Mouse (Mus musculus) midbrain, postnatal 0 days (tissue): Measurements from ENCODE around the gene Kpna7. TPM values are rescaled to one million over a fixed set of nuclear protein-coding genes. Genes with fewer than 3 reads are reported as not detected.

Experiments used
- ATAC-seq: fragments of 200-750 bp; cut with Nextera tagmentation; 2 replicates; pipeline ENCODE4 v1.8.0; 2017; ENCODE audit warnings: moderate number of reproducible peaks, mild to moderate bottlenecking, moderate TSS enrichment, moderate library complexity; ENCODE audit not compliant: low FRiP score
- DNase-seq: peaks from one replicate; pipeline ENCODE4 v3.0.0-alpha.2; 2015; ENCODE audit warnings: low spot score
- H3K27ac ChIP-seq: fragments of 300-500 bp; sonication (generic); 2 replicates; pipeline ENCODE4 v1.5.1; 2014; ENCODE audit warnings: low read depth, mild to moderate bottlenecking, low read length, mixed read lengths
- H3K27me3 ChIP-seq: fragments of 300-500 bp; sonication (generic); 2 replicates; pipeline ENCODE4 v1.6.1; 2014; ENCODE audit warnings: low read length, control low read depth, mixed read lengths; ENCODE audit not compliant: insufficient read depth
- H3K36me3 ChIP-seq: fragments of 300-500 bp; sonication (generic); 2 replicates; pipeline ENCODE4 v1.6.1; 2014; ENCODE audit warnings: low read length, control low read depth, mixed read lengths; ENCODE audit not compliant: insufficient read depth
- H3K4me1 ChIP-seq: fragments of 300-500 bp; sonication (generic); 2 replicates; pipeline ENCODE4 v1.6.1; 2014; ENCODE audit warnings: mild to moderate bottlenecking, control low read depth, antibody characterized with exemption, low read length, mixed read lengths; ENCODE audit not compliant: insufficient read depth
- H3K4me2 ChIP-seq: fragments of 300-500 bp; sonication (generic); 2 replicates; pipeline ENCODE4 v1.6.1; 2014; ENCODE audit warnings: low read depth, mild to moderate bottlenecking, low read length, mixed read lengths; ENCODE audit not compliant: poor library complexity, severe bottlenecking
- H3K4me3 ChIP-seq: fragments of 300-500 bp; sonication (generic); 2 replicates; pipeline ENCODE4 v1.5.1; 2014; ENCODE audit warnings: low read depth, mild to moderate bottlenecking, low read length, moderate library complexity
- H3K9ac ChIP-seq: fragments of 300-500 bp; sonication (generic); replicated peaks from 2 replicates; pipeline ENCODE4 v1.6.1; 2014; ENCODE audit warnings: mild to moderate bottlenecking, low read length, moderate library complexity, mixed read lengths; ENCODE audit not compliant: poor library complexity, severe bottlenecking
- H3K9me3 ChIP-seq: fragments of 300-500 bp; sonication (generic); 2 replicates; pipeline ENCODE4 v1.6.1; 2016; ENCODE audit warnings: low read length, control low read depth
- CTCF ChIP-seq: IDR thresholded peaks from 2 replicates; pipeline ENCODE4 v1.5.1; 2016; ENCODE audit warnings: antibody characterized with exemption, mild to moderate bottlenecking
- WGBS: fragments of 180-500 bp; shearing (Covaris S2); extraction: QIAGEN DNeasy Blood & Tissue Kit; methylation state at CpG from one replicate; pipeline ENCODE4 v1.1.7; 2014; 5-methylcytosine and 5-hydroxymethylcytosine counted together
- polyA plus RNA-seq: library from polyadenylated mRNA; unstranded; fragments of >200 nt; fragmentation: Nextera tagmentation; extraction: Ambion mirVana; gene quantifications from 2 replicates; pipeline ENCODE4 v1.2.1, GENCODE M21; 2015
- total RNA-seq: library from RNA; depleted of rRNA; stranded (reverse); fragments of >200 nt; gene quantifications from 2 replicates; pipeline ENCODE4 v1.2.3, GENCODE M21; 2014

Gene Kpna7
- total and polyA plus RNA-seq, 2 experiments from 2014 or later, result not detected

- no peak overlapping the region for H3K4me3 ChIP-seq
- peaks cover 34% of the 10 kb centered on the region for H3K36me3 ChIP-seq
- WGBS, result 94% methylated on average over 9 of the region's 9 CpGs
Measured at GRCm38 (mm10) chr5:145126580-145126979, 42.8 kb upstream of the Kpna7 start.

DNA sequence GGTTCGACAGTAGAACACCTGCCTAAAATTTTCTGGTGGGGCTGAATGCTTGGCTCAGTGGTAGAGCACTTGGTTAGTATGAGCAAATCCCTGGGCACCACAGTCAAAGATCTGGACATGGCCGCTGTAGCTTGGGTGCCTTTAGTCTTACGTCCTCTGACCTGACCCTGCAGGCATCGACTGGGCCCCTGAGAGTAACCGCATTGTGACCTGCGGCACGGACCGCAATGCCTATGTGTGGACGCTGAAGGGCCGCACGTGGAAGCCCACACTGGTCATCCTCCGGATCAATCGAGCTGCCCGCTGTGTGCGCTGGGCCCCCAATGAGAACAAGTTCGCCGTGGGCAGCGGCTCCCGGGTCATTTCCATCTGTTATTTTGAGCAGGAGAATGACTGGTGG is 39.6 kb upstream of the Kpna7 start:
- ATAC-seq (no peak), DNase-seq (no peak)
- Histone ChIP-seq H3K27ac (no peak overlapping the region), H3K4me2 (no peak overlapping the region), H3K4me1 (no peaks in the 10 kb centered on the region), H3K9ac (no peak overlapping the region), H3K27me3 (no peaks in the 10 kb centered on the region), H3K4me3 (no peak overlapping the region), H3K36me3 (peaks cover 12% of the 10 kb centered on the region), H3K9me3 (no peaks in the 10 kb centered on the region; the same call in 1 of the 2 replicates)
- WGBS, result 94% methylated on average over 19 of the region's 19 CpGs
- no peak for TF ChIP-seq CTCF

More at GRCm38 (mm10) chr5:145126580-145126979, 42.8 kb upstream of the Kpna7 start:
- no peak overlapping the region for H3K9ac ChIP-seq
- ATAC-seq (no peak), DNase-seq (no peak)
- no peak for TF ChIP-seq CTCF
- no peak overlapping the region for H3K4me2 ChIP-seq
- no peaks in the 10 kb centered on the region for H3K4me1 ChIP-seq
- H3K9me3 ChIP-seq, result no peaks in the 10 kb centered on the region
- no peak overlapping the region for H3K27ac ChIP-seq
- no peaks in the 10 kb centered on the region for H3K27me3 ChIP-seq

DNA sequence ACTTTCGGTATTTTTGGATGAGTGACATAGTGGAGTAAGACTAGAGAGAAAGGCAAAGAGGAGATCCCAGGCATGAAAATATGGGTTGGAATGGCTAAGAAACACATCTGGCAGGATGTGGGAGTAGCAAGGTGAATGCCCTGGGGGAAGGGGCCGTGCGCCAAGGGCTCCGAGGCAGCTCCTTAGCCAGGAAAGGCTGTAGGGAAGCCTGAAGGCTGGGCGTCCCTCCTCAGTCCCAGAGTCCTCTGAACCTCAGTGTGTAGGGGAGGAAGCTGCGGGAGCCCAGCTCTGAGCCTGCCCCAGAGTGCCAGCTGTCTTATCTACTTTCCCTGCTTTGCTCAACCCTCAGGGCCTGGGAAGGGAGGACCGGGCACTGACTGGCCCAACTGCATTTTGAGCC is 37.1 kb upstream of the Kpna7 start:
- no peak for DNase-seq
- no peak for TF ChIP-seq CTCF
- Histone ChIP-seq H3K9me3 (no peaks in the 10 kb centered on the region; the same call in 1 of the 2 replicates), H3K27ac (no peak overlapping the region), H3K27me3 (no peaks in the 10 kb centered on the region), H3K4me1 (no peaks in the 10 kb centered on the region), H3K9ac (no peak overlapping the region), H3K4me3 (no peak overlapping the region), H3K4me2 (no peak overlapping the region), H3K36me3 (0 out of 2 replicates have a peak, but pooled peaks cover 3% of the 10 kb centered on the region)
- 68% methylated on average over 7 of the region's 7 CpGs for WGBS
- no peak for ATAC-seq

GRCm38 (mm10) chr5:145119385-145119784 is 35.6 kb upstream of the Kpna7 start:
- ATAC-seq (no peak), DNase-seq (no peak)
- Histone ChIP-seq H3K4me3 (no peak overlapping the region), H3K27ac (no peak overlapping the region), H3K9me3 (no peaks in the 10 kb centered on the region; the same call in 1 of the 2 replicates), H3K4me2 (no peak overlapping the region), H3K36me3 (no peaks in the 10 kb centered on the region), H3K9ac (no peak overlapping the region), H3K4me1 (no peaks in the 10 kb centered on the region), H3K27me3 (peaks cover 5% of the 10 kb centered on the region)
- 92% methylated on average over 2 of the region's 2 CpGs for WGBS
- peak; percentile 34 for TF ChIP-seq CTCF

DNA sequence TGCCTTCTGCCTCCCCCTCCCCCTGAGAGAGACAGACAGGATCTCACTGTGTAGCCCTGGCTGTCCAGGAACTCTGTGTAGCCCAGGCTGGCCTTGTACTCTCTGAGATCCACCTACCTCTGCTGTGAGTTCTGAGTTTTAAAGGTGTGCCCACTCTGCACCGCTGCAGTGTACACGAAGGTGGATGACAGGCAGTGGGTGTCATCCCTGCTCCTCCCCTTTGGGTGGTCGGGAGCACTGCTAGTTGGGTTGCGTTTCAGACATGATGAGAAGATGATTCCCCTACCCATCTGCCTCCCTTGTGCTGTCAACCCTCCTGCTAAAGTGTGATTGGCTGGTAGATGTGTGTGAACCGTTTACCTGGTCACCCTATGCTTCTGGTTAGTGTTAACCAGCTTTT is 34.6 kb upstream of the Kpna7 start:
- Histone ChIP-seq H3K27me3 (peaks cover 11% of the 10 kb centered on the region), H3K4me3 (no peak overlapping the region), H3K27ac (no peak overlapping the region), H3K4me2 (no peak overlapping the region), H3K36me3 (no peaks in the 10 kb centered on the region), H3K4me1 (no peaks in the 10 kb centered on the region), H3K9ac (no peak overlapping the region), H3K9me3 (no peaks in the 10 kb centered on the region; the same call in 1 of the 2 replicates)
- DNase-seq, result no peak
- ATAC-seq, result no peak
- WGBS, result 90% methylated on average over 5 of the region's 5 CpGs
- no peak for TF ChIP-seq CTCF

- Histone ChIP-seq H3K4me1 (no peaks in the 10 kb centered on the region), H3K4me3 (no peak overlapping the region), H3K27ac (no peak overlapping the region), H3K9ac (no peak overlapping the region), H3K4me2 (no peak overlapping the region), H3K27me3 (peaks cover 12% of the 10 kb centered on the region), H3K9me3 (no peaks in the 10 kb centered on the region; the same call in 1 of the 2 replicates), H3K36me3 (no peaks in the 10 kb centered on the region)
- DNase-seq (no peak), ATAC-seq (no peak)
- no peak for TF ChIP-seq CTCF
- 66% methylated on average over 6 of the region's 6 CpGs for WGBS
Measured at GRCm38 (mm10) chr5:145118005-145118404, 34.2 kb upstream of the Kpna7 start.
